Mouse (Mus musculus): ENCODE measurements around the gene Olfr1272. TPM values are rescaled to one million over a fixed set of nuclear protein-coding genes. Genes with fewer than 3 reads are reported as not detected.
"Not testable (repeated sequence)": the region's sequence is repeated elsewhere in the genome, so short reads cannot be mapped to it uniquely, and the experiment has no call there.

Olfr1272 gene
- not detected in 2 replicates for polyA plus RNA-seq (2015; fragmentation: Nextera tagmentation; extraction: Ambion mirVana)

GRCm38 (mm10) chr2:90292741-90293140 is at the start of gene Olfr1272:
Gene Olfr1272, minus strand, starts transcription at chr2:90292841.
- no peaks in the 10 kb centered on the region for H3K36me3 ChIP-seq
- no peaks in the 10 kb centered on the region for H3K27me3 ChIP-seq
- no peak within 1 kb of the TSS for H3K27ac ChIP-seq
- H3K4me2 ChIP-seq: no peak within 1 kb of the TSS
- no peak within 1 kb of the TSS for H3K4me3 ChIP-seq
- no peak for ATAC-seq (replicated peaks; ENCODE audit: insufficient number of reproducible peaks, insufficient read depth, low FRiP score, low read depth)
- H3K4me1 ChIP-seq (replicated peaks): no peaks in the 10 kb centered on the region
- no peaks in the 10 kb centered on the region for H3K9me3 ChIP-seq (replicated peaks)
- WGBS: 86% methylated on average over 6 of the region's 6 CpGs
- no peak within 1 kb of the TSS for H3K9ac ChIP-seq

GRCm38 (mm10) chr2:90321900-90322299 is 29.3 kb upstream of the Olfr1272 start, which contains the start of gene Gm13769:
Gene Gm13769, plus strand, starts transcription at chr2:90322200.
- H3K9ac ChIP-seq; H3K36me3 ChIP-seq; H3K27ac ChIP-seq; ATAC-seq (replicated peaks; ENCODE audit: insufficient number of reproducible peaks, insufficient read depth, low FRiP score, low read depth); H3K4me3 ChIP-seq; H3K4me2 ChIP-seq; H3K4me1 ChIP-seq (replicated peaks); H3K27me3 ChIP-seq; H3K9me3 ChIP-seq (replicated peaks): not testable (repeated sequence)
- no CpG with 5 or more reads among the region's 6 CpGs for WGBS

- no peak within 1 kb of the TSS for H3K4me2 ChIP-seq
- H3K9ac ChIP-seq: no peak within 1 kb of the TSS
- no peaks in the 10 kb centered on the region for H3K27me3 ChIP-seq
- no peaks in the 10 kb centered on the region for H3K9me3 ChIP-seq (replicated peaks)
- no peak within 1 kb of the TSS for H3K4me3 ChIP-seq
- H3K36me3 ChIP-seq: no peaks in the 10 kb centered on the region
- H3K27ac ChIP-seq: no peak within 1 kb of the TSS
- ATAC-seq (replicated peaks; ENCODE audit: insufficient number of reproducible peaks, insufficient read depth, low FRiP score, low read depth): no peak
- 73% methylated on average over 2 of the region's 2 CpGs for WGBS
- no peaks in the 10 kb centered on the region for H3K4me1 ChIP-seq (replicated peaks)
These were observed 21.7 kb downstream of the Olfr1272 start, which contains the start of gene Olfr1271 for GRCm38 (mm10) chr2:90270932-90271331. Gene Olfr1271, minus strand, starts transcription at chr2:90271032.

- Histone ChIP-seq H3K9ac (no peak within 1 kb of the TSS), H3K27ac (no peak within 1 kb of the TSS), H3K9me3 (replicated peaks) (no peaks in the 10 kb centered on the region), H3K36me3 (no peaks in the 10 kb centered on the region), H3K27me3 (no peaks in the 10 kb centered on the region), H3K4me2 (no peak within 1 kb of the TSS), H3K4me1 (replicated peaks) (no peaks in the 10 kb centered on the region), H3K4me3 (no peak within 1 kb of the TSS)
- 83% methylated on average over 4 of the region's 4 CpGs for WGBS
- no peak for ATAC-seq (replicated peaks; ENCODE audit: insufficient number of reproducible peaks, insufficient read depth, low FRiP score, low read depth)
These were observed 35.1 kb downstream of the Olfr1272 start, which contains the start of gene Olfr142 for GRCm38 (mm10) chr2:90257492-90257891. Gene Olfr142, minus strand, starts transcription at chr2:90257592.

Other genes starting within 250 kb of the Olfr1272 start
- not detected in 2 replicates for gene Olfr140, start 229.2 kb downstream of the Olfr1272 start, polyA plus RNA-seq (2015; fragmentation: Nextera tagmentation; extraction: Ambion mirVana)
- gene Olfr1269, start 171.4 kb downstream of the Olfr1272 start, polyA plus RNA-seq (2015; fragmentation: Nextera tagmentation; extraction: Ambion mirVana): not detected in 2 replicates
- not detected in 2 replicates for gene Olfr32, start 150.5 kb downstream of the Olfr1272 start, polyA plus RNA-seq (2015; fragmentation: Nextera tagmentation; extraction: Ambion mirVana)
- gene Olfr1270, start 139.8 kb downstream of the Olfr1272 start, polyA plus RNA-seq (2015; fragmentation: Nextera tagmentation; extraction: Ambion mirVana): not detected in 2 replicates
- gene Olfr1506, start 68.3 kb downstream of the Olfr1272 start, polyA plus RNA-seq (2015; fragmentation: Nextera tagmentation; extraction: Ambion mirVana): not detected in 2 replicates
- gene Olfr142, start 35.2 kb downstream of the Olfr1272 start, polyA plus RNA-seq (2015; fragmentation: Nextera tagmentation; extraction: Ambion mirVana): not detected in 2 replicates
- gene Olfr1271, start 21.8 kb downstream of the Olfr1272 start, polyA plus RNA-seq (2015; fragmentation: Nextera tagmentation; extraction: Ambion mirVana): not detected in 2 replicates
- gene Gm13769, start 29.4 kb upstream of the Olfr1272 start, polyA plus RNA-seq (2015; fragmentation: Nextera tagmentation; extraction: Ambion mirVana): 0.05 TPM in 1 of 2 replicates, not detected in the other
- not detected in 2 replicates for gene Olfr1274-ps, start 105.8 kb upstream of the Olfr1272 start, polyA plus RNA-seq (2015; fragmentation: Nextera tagmentation; extraction: Ambion mirVana)

Measured in heart, embryonic 15.5 days (tissue).